Mouse (Mus musculus): ENCODE measurements around the gene Dupd1. TPM values are rescaled to one million over a fixed set of nuclear protein-coding genes. Genes with fewer than 3 reads are reported as not detected.

Gene Dupd1
- polyA plus RNA-seq, 1 experiment from 2014 or later = 0.18 TPM

DNA sequence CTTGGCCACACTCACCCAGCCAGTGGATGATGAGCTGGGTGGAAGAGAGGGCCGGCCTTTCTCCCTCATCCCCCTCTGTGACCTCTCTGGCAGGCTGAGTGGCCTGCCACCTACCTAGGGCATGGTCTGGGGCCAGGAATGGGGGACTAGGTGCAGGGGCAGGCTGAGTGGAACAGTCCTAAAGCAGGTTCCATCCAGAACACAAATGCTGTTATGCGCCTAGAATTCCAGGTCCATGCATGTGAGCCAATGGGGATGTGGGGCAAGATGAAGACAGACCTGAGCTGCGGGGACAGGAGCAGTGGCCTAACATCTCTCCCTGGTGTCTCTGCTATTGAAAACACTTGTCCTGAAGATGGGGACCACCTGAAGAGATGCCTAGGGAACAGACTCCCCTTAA is 26.9 kb upstream of the Dupd1 start:
- Histone ChIP-seq H3K4me3 (ENCODE audit: low read depth, low read length) (no peak overlapping the region), H3K9ac (replicated peaks; ENCODE audit: low read length) (no peak overlapping the region), H3K27me3 (ENCODE audit: control insufficient read depth, insufficient read depth, low read length) (no peaks in the 10 kb centered on the region; the same call in 1 of the 2 replicates), H3K9me3 (replicated peaks; ENCODE audit: control insufficient read depth, low read length) (no peaks in the 10 kb centered on the region), H3K4me1 (ENCODE audit: control insufficient read depth, insufficient read depth, low read length) (no peaks in the 10 kb centered on the region), H3K4me2 (ENCODE audit: low read depth, low read length) (no peak overlapping the region), H3K36me3 (replicated peaks; ENCODE audit: control insufficient read depth, insufficient read depth, low read depth, low read length) (no peaks in the 10 kb centered on the region), H3K27ac (replicated peaks; ENCODE audit: low read depth, low read length) (no peak overlapping the region)
- no peak for DNase-seq (ENCODE audit: low spot score)
- WGBS = 91% methylated on average over 3 of the region's 3 CpGs
- ATAC-seq (replicated peaks; ENCODE audit: insufficient number of reproducible peaks, low FRiP score, low TSS enrichment, low read depth) = no peak

DNA sequence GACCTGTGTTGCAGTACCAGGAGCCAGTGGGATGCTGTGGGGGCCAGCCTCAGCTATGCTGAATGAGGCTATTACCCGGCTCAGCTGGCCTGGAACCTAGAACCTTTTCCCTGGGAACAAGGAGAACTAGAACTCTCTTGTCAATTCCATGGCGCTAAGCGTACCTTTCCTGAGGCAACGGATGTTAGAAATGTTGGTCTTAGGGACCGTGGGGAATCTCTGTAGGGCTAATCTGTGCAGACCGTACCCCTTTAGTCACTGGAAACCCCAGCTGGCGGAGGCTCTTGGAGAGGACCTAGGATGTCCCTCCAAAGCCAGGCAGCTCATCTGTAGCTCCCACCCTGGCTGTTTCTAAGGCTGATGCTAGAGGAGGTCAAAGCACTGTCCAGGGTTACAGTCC is 26.0 kb upstream of the Dupd1 start:
- DNase-seq (ENCODE audit: low spot score) (no peak), ATAC-seq (replicated peaks; ENCODE audit: insufficient number of reproducible peaks, low FRiP score, low TSS enrichment, low read depth) (no peak)
- Histone ChIP-seq H3K4me2 (ENCODE audit: low read depth, low read length) (no peak overlapping the region), H3K27ac (replicated peaks; ENCODE audit: low read depth, low read length) (no peak overlapping the region), H3K9me3 (replicated peaks; ENCODE audit: control insufficient read depth, low read length) (no peaks in the 10 kb centered on the region), H3K4me1 (ENCODE audit: control insufficient read depth, insufficient read depth, low read length) (no peaks in the 10 kb centered on the region), H3K9ac (replicated peaks; ENCODE audit: low read length) (no peak overlapping the region), H3K4me3 (ENCODE audit: low read depth, low read length) (no peak overlapping the region), H3K36me3 (replicated peaks; ENCODE audit: control insufficient read depth, insufficient read depth, low read depth, low read length) (no peaks in the 10 kb centered on the region), H3K27me3 (ENCODE audit: control insufficient read depth, insufficient read depth, low read length) (no peaks in the 10 kb centered on the region; the same call in 1 of the 2 replicates)
- whole genome bisulfite sequencing = 85% methylated on average over 7 of the region's 7 CpGs

DNA sequence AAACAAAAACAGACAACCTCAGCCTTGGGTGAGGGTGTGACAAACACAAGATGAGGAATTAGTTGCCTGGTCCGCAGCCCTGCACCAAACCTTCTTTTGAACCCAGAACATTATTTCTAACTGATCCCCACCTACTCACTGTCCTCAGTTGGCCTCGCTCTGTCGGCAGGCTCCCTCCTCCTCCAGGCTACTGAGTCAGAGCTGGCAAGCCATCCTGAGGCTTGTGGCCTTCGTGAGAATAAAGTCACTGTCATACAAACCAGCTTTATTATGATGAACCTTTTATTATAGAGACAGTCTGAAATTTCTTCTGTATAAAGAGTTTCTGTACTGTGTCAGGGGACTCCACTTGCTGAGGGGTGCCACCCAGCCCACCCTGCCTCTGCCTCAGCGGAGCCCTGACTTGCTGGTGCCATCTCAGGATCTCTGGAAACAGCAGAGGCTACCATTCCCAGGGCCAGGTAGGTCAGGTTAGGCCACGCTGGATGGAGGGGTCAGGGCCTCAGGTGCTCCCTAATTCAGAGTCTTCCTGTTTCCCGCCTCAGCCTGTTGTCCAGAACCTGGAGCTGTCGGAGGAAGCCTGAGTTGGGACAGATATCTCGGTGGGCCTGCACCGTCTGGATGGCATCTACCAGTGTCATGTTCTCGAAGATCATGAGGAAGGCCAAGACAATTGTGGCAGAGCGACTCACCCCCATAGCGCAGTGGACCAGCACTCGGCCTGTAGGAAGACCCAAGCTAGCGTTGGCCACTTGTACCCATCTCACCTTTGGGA is 18.9 kb upstream of the Dupd1 start:
- H3K9ac ChIP-seq (replicated peaks; ENCODE audit: low read length) = no peak overlapping the region
- WGBS = 92% methylated on average over 15 of the region's 15 CpGs
- no peaks in the 10 kb centered on the region for H3K4me1 ChIP-seq (ENCODE audit: control insufficient read depth, insufficient read depth, low read length)
- DNase-seq (ENCODE audit: low spot score) = no peak
- H3K9me3 ChIP-seq (replicated peaks; ENCODE audit: control insufficient read depth, low read length) = no peaks in the 10 kb centered on the region
- ATAC-seq (replicated peaks; ENCODE audit: insufficient number of reproducible peaks, low FRiP score, low TSS enrichment, low read depth) = no peak
- no peak overlapping the region for H3K4me2 ChIP-seq (ENCODE audit: low read depth, low read length)
- no peaks in the 10 kb centered on the region for H3K36me3 ChIP-seq (replicated peaks; ENCODE audit: control insufficient read depth, insufficient read depth, low read depth, low read length)
- no peak overlapping the region for H3K4me3 ChIP-seq (ENCODE audit: low read depth, low read length)
- H3K27ac ChIP-seq (replicated peaks; ENCODE audit: low read depth, low read length) = no peak overlapping the region
- no peaks in the 10 kb centered on the region for H3K27me3 ChIP-seq (ENCODE audit: control insufficient read depth, insufficient read depth, low read length)

DNA sequence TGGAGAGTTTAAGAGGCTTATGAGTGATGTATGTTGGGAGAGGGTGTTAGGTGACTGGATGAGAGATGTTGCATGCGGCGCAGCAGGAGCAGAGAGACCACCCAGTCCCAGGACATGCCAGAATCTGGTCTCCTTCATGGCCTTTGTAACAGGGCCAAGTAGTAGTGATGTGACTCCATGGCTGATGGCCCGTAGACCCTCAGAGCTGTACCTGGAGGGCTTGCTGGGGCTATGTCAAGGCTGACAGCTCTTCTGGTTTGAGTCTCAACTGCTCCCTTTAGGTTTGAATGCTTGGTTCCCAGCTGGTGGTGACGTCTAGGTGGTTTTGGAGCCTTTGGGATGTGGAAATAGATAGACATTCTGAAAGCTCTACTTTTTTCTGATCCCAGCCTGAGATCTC is 15.6 kb upstream of the Dupd1 start:
- Histone ChIP-seq H3K27ac (replicated peaks; ENCODE audit: low read depth, low read length) (no peak overlapping the region), H3K9ac (replicated peaks; ENCODE audit: low read length) (no peak overlapping the region), H3K36me3 (replicated peaks; ENCODE audit: control insufficient read depth, insufficient read depth, low read depth, low read length) (no peaks in the 10 kb centered on the region), H3K4me2 (ENCODE audit: low read depth, low read length) (no peak overlapping the region), H3K9me3 (replicated peaks; ENCODE audit: control insufficient read depth, low read length) (no peaks in the 10 kb centered on the region), H3K4me3 (ENCODE audit: low read depth, low read length) (no peak overlapping the region), H3K27me3 (ENCODE audit: control insufficient read depth, insufficient read depth, low read length) (no peaks in the 10 kb centered on the region), H3K4me1 (ENCODE audit: control insufficient read depth, insufficient read depth, low read length) (no peaks in the 10 kb centered on the region)
- ATAC-seq (replicated peaks; ENCODE audit: insufficient number of reproducible peaks, low FRiP score, low TSS enrichment, low read depth) = no peak
- no peak for DNase-seq (ENCODE audit: low spot score)
- 92% methylated on average over 4 of the region's 4 CpGs for WGBS

DNA sequence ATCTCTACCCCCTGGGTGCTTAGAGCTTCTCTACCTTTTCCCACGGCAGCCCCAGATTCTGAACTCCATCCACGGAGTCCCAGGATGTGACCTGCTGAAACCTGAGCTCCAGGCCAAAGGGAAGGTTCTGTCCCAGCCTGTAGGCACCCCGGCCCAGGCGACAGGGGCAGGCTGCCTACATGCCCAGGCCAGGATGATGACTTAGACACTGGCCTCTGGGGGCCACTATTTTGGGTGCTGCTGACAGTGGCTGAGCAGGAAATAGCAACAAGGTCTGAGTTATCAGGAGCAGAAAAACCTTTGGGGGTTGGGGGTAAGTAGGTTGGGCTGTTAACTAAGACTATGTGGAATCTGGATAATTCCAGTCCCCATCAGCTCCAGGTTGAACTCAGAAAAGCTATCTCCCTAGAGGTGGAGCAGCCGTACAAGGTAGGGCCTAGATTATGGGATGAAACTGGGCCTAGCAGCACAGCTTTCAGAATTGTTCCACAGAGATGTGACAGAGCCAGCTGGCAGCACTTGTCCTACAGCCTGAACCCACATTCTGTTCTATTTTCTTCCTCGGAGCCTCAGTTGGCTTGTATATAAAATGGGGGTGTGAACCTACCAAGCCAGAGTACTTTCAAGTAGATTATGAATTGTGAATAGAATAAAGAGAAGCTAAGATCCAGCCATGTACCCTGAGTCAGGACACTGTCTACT is 14.8 kb upstream of the Dupd1 start:
- H3K4me3 ChIP-seq (ENCODE audit: low read depth, low read length) = no peak overlapping the region
- WGBS = 68% methylated on average over 6 of the region's 6 CpGs
- H3K9me3 ChIP-seq (replicated peaks; ENCODE audit: control insufficient read depth, low read length) = no peaks in the 10 kb centered on the region
- no peak overlapping the region for H3K4me2 ChIP-seq (ENCODE audit: low read depth, low read length)
- no peak for ATAC-seq (replicated peaks; ENCODE audit: insufficient number of reproducible peaks, low FRiP score, low TSS enrichment, low read depth)
- DNase-seq (ENCODE audit: low spot score) = no peak
- H3K27ac ChIP-seq (replicated peaks; ENCODE audit: low read depth, low read length) = no peak overlapping the region
- no peaks in the 10 kb centered on the region for H3K27me3 ChIP-seq (ENCODE audit: control insufficient read depth, insufficient read depth, low read length)
- H3K4me1 ChIP-seq (ENCODE audit: control insufficient read depth, insufficient read depth, low read length) = no peaks in the 10 kb centered on the region
- H3K36me3 ChIP-seq (replicated peaks; ENCODE audit: control insufficient read depth, insufficient read depth, low read depth, low read length) = no peaks in the 10 kb centered on the region
- H3K9ac ChIP-seq (replicated peaks; ENCODE audit: low read length) = no peak overlapping the region

DNA sequence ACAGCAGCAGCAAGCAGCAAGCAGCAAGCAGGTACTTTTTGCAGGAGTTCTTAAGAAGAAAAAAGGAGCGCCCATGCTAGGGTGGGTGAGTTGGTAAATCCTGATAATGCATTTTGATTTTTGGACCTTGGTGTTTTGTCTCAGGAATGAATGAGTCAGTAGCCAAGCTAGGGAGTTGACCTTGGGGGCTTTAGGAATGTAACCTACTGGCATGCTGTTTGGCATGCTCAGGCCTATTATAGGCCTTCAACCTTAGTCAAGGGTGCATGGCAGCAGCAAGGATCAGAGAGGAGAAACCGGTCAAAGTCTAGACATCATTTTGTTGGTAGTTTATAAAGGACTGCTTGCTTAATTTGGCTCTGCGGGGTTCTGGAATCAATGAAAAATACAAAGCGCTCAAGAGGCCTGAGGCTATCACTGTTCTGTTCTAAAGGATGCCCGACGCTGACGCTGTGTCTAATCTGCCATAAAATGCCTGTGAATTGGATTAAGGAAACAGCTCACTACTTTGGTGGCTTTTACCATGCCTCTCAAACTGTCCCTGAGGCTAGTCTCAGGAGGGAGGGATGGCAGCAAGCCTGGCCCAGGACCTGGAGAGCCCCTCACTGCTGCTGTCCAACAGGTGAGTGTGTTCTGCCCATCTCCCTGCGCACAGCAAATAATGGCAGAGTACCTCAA is 7.8 kb upstream of the Dupd1 start:
- H3K4me3 ChIP-seq (ENCODE audit: low read depth, low read length) = no peak overlapping the region
- H3K4me2 ChIP-seq (ENCODE audit: low read depth, low read length) = no peak overlapping the region
- H3K27ac ChIP-seq (replicated peaks; ENCODE audit: low read depth, low read length) = no peak overlapping the region
- H3K36me3 ChIP-seq (replicated peaks; ENCODE audit: control insufficient read depth, insufficient read depth, low read depth, low read length) = no peaks in the 10 kb centered on the region
- H3K9ac ChIP-seq (replicated peaks; ENCODE audit: low read length) = no peak overlapping the region
- H3K4me1 ChIP-seq (ENCODE audit: control insufficient read depth, insufficient read depth, low read length) = no peaks in the 10 kb centered on the region; the same call in 1 of the 2 replicates
- H3K27me3 ChIP-seq (ENCODE audit: control insufficient read depth, insufficient read depth, low read length) = no peaks in the 10 kb centered on the region
- WGBS = 53% methylated on average over 8 of the region's 8 CpGs
- DNase-seq (ENCODE audit: low spot score) (peak; percentile 51), ATAC-seq (replicated peaks; ENCODE audit: insufficient number of reproducible peaks, low FRiP score, low TSS enrichment, low read depth) (no peak)
- H3K9me3 ChIP-seq (replicated peaks; ENCODE audit: control insufficient read depth, low read length) = no peaks in the 10 kb centered on the region

DNA sequence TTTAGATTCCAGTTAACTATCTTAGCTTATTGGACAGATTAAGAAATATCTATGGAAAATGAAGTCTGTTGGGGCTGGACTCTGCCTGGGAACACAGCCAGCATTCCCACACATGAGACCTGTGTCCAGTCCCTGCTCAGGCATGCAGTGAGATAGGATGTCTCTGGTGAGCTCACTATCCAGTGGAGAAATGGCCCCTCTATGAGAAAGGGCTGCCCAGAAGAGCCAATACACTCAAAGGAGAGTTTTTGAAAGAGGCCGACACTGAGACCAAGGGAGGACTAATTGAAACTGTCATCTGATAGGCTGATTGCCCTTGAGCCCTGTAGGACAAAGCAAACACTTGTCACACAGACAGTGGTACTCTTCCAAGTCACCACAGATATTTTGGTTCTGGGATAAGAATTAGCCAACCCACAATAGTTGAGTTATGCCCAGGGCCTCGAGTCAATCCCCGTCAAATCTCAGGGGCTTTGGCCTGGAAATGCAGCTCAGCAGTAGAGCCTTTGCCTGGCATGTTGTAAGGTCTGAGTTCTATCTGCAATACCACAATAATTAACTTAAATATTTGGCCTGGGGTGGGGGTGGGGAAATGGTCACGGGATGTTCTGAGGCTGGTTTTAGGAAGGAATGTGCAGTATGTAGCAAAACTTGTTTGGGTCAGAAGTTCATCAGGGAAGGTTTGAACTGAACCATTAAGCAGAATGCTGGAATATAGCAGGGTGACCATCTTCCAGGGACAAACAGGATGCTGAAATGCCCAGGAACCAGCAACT is 6.2 kb upstream of the Dupd1 start:
- H3K36me3 ChIP-seq (replicated peaks; ENCODE audit: control insufficient read depth, insufficient read depth, low read depth, low read length) = no peaks in the 10 kb centered on the region
- DNase-seq (ENCODE audit: low spot score) (no peak), ATAC-seq (replicated peaks; ENCODE audit: insufficient number of reproducible peaks, low FRiP score, low TSS enrichment, low read depth) (no peak)
- H3K4me1 ChIP-seq (ENCODE audit: control insufficient read depth, insufficient read depth, low read length) = no peaks in the 10 kb centered on the region; the same call in 1 of the 2 replicates
- no peak overlapping the region for H3K9ac ChIP-seq (replicated peaks; ENCODE audit: low read length)
- H3K4me2 ChIP-seq (ENCODE audit: low read depth, low read length) = no peak overlapping the region
- whole genome bisulfite sequencing = 56% methylated on average over 4 of the region's 4 CpGs
- no peaks in the 10 kb centered on the region for H3K27me3 ChIP-seq (ENCODE audit: control insufficient read depth, insufficient read depth, low read length)
- H3K4me3 ChIP-seq (ENCODE audit: low read depth, low read length) = no peak overlapping the region
- no peaks in the 10 kb centered on the region for H3K9me3 ChIP-seq (replicated peaks; ENCODE audit: control insufficient read depth, low read length)
- no peak overlapping the region for H3K27ac ChIP-seq (replicated peaks; ENCODE audit: low read depth, low read length)

Data from embryonic facial prominence, embryonic 11.5 days (tissue).